Mouse (Mus musculus): ENCODE data around the gene Iqsec1. TPM values are rescaled to one million over a fixed set of nuclear protein-coding genes. Genes with fewer than 3 reads are reported as not detected.

Iqsec1 gene
- total and polyA plus RNA-seq, 3 experiments: 17.0 to 90.4 (median 83.5) TPM

GRCm38 (mm10) chr6:90829536-90829935, 158.9 kb downstream of the Iqsec1 start:
- dilution Hi-C loops (cut with MboI; ENCODE audit: extremely low pct_ligation_motif_present, extremely low pct_unique_long_range_greater_than_20kb, low sequenced_read_pairs) (no loop called here), in situ Hi-C loops (cut with MboI; ENCODE audit: low pct_ligation_motif_present, low pct_unique_long_range_greater_than_20kb, low sequenced_read_pairs) (loop anchor here (10.0 kb wide), 1 partner anchor 305 kb away; no protein-coding TSS in a partner anchor)
- H3K4me2 ChIP-seq (ENCODE audit: insufficient read depth, low read depth, poor library complexity, severe bottlenecking): no peak overlapping the region
- TF ChIP-seq TCF12 (IDR thresholded peaks at IDR 0.05; ENCODE audit: low read depth, low read length) (no peak), ZNF384 (IDR thresholded peaks at IDR 0.05; ENCODE audit: low read depth, low read length) (no peak), KAT2A (IDR thresholded peaks at IDR 0.05; ENCODE audit: insufficient replicate concordance, low read length) (no peak), ELF1 (IDR thresholded peaks at IDR 0.05; ENCODE audit: low read depth, low read length) (no peak), UBTF (IDR thresholded peaks at IDR 0.05; ENCODE audit: low read depth, low read length) (no peak), IRF4 (IDR thresholded peaks at IDR 0.05; ENCODE audit: low read depth, low read length) (no peak), GABPA (IDR thresholded peaks at IDR 0.05; ENCODE audit: insufficient replicate concordance, low read depth, low read length) (no peak), POLR2A (IDR thresholded peaks at IDR 0.05; ENCODE audit: low read depth, low read length) (no peak), CHD1 (IDR thresholded peaks at IDR 0.05; ENCODE audit: low read depth, low read length) (no peak), ZMIZ1 (IDR thresholded peaks at IDR 0.05; ENCODE audit: low read depth, low read length) (no peak), SMC3 (IDR thresholded peaks at IDR 0.05; ENCODE audit: low read depth, low read length) (no peak), JUND (conservative IDR thresholded peaks at IDR 0.05; ENCODE audit: low read depth, low read length) (no peak), MAX (IDR thresholded peaks at IDR 0.05; ENCODE audit: low read length) (no peak)
- no peaks in the 10 kb centered on the region for H3K79me2 ChIP-seq (replicated peaks; ENCODE audit: control insufficient read depth, extremely low read depth, insufficient read depth, poor library complexity, severe bottlenecking)
- H3K9me3 ChIP-seq (replicated peaks; ENCODE audit: low read length): no peaks in the 10 kb centered on the region
- H3K9ac ChIP-seq (ENCODE audit: insufficient read depth, low read depth): no peak overlapping the region
- peaks cover 42% of the 10 kb centered on the region for H3K27me3 ChIP-seq (replicated peaks)
- no peak overlapping the region for H3K4me3 ChIP-seq (replicated peaks in 1 of 3; ENCODE audit: low read depth in 2 of 3, low read length in 2 of 3, poor library complexity in 1 of 3)
- peaks cover 0 to 16% of the 10 kb centered on the region in 2 experiments; a peak in 2 of 4 replicates for H3K4me1 ChIP-seq (ENCODE audit: control insufficient read depth in 1 of 2, insufficient read depth in 2 of 2)
- no peaks in the 10 kb centered on the region for H3K36me3 ChIP-seq (replicated peaks in 1 of 2; ENCODE audit: control insufficient read depth in 1 of 2, insufficient read depth in 1 of 2, low read length in 1 of 2)
- DNase-seq (ENCODE audit: extremely low read depth): no peak
- no peak overlapping the region for H3K27ac ChIP-seq (ENCODE audit: insufficient read depth, low read depth)

DNA sequence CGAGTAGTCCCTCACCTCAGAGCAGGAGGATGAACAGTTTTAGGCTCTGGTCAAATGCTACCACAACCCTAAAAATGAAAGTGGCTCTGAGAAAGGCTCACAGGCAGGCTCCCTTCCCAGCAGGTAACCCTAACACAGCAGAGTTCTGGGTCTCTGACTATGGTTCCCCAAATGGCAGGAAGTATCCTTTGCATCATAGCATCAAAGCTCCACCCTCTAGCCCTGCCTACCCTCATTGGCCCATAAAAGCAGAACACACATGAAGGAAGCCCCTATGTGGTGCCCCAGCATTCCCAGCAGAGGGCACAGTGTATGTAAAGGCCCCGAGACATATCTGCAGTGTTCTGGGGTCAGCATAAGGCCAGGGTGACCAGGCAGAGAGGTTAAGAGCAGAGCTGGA, 163.4 kb downstream of the Iqsec1 start:
- TF ChIP-seq MAX (IDR thresholded peaks at IDR 0.05; ENCODE audit: low read length) (no peak), TBP (conservative IDR thresholded peaks at IDR 0.05; ENCODE audit: low read depth, low read length) (no peak), RAD21 (IDR thresholded peaks at IDR 0.05; ENCODE audit: low read depth, low read length) (no peak), PAX5 (IDR thresholded peaks at IDR 0.05; ENCODE audit: low read length) (no peak), E2F4 (IDR thresholded peaks at IDR 0.05; ENCODE audit: insufficient replicate concordance, low read depth, low read length) (no peak), ZNF384 (IDR thresholded peaks at IDR 0.05; ENCODE audit: low read depth, low read length) (no peak), MYC (IDR thresholded peaks at IDR 0.05; ENCODE audit: low read depth, low read length) (no peak), MXI1 (IDR thresholded peaks at IDR 0.05; ENCODE audit: low read depth, low read length) (no peak), CHD1 (IDR thresholded peaks at IDR 0.05; ENCODE audit: low read depth, low read length) (no peak), CTCF (conservative IDR thresholded peaks at IDR 0.05 in 1 of 2, IDR thresholded peaks at IDR 0.05 in 1 of 2; ENCODE audit: low read depth in 2 of 2, low read length in 2 of 2) (no peak), MAZ (IDR thresholded peaks at IDR 0.05; ENCODE audit: low read depth, low read length) (no peak), ZMIZ1 (IDR thresholded peaks at IDR 0.05; ENCODE audit: low read depth, low read length) (no peak), JUND (conservative IDR thresholded peaks at IDR 0.05; ENCODE audit: low read depth, low read length) (no peak), RCOR1 (conservative IDR thresholded peaks at IDR 0.05; ENCODE audit: low read depth, low read length) (no peak), MAFK (IDR thresholded peaks at IDR 0.05; ENCODE audit: insufficient replicate concordance, low read length) (no peak), IRF4 (IDR thresholded peaks at IDR 0.05; ENCODE audit: low read depth, low read length) (no peak), USF1 (IDR thresholded peaks at IDR 0.05; ENCODE audit: low read depth, low read length) (no peak), BHLHE40 (IDR thresholded peaks at IDR 0.05; ENCODE audit: low read depth, low read length) (no peak)
- DNase-seq (ENCODE audit: extremely low read depth): peak; percentile 41
- dilution Hi-C loops (cut with MboI; ENCODE audit: extremely low pct_ligation_motif_present, extremely low pct_unique_long_range_greater_than_20kb, low sequenced_read_pairs): no loop called here

More for the DNA sequence above, 163.4 kb downstream of the Iqsec1 start:
- H3K4me2 ChIP-seq (ENCODE audit: insufficient read depth, low read depth, poor library complexity, severe bottlenecking): peak overlapping the region; percentile 4; the same call in 1 of the 2 replicates
- H3K9me3 ChIP-seq (replicated peaks; ENCODE audit: low read length): no peaks in the 10 kb centered on the region
- H3K9ac ChIP-seq (ENCODE audit: insufficient read depth, low read depth): no peak overlapping the region
- H3K36me3 ChIP-seq (replicated peaks in 1 of 2; ENCODE audit: control insufficient read depth in 1 of 2, insufficient read depth in 1 of 2, low read length in 1 of 2): no peaks in the 10 kb centered on the region
- peaks cover 25% of the 10 kb centered on the region for H3K27me3 ChIP-seq (replicated peaks)
- H3K4me3 ChIP-seq (replicated peaks in 1 of 3; ENCODE audit: low read depth in 2 of 3, low read length in 2 of 3, poor library complexity in 1 of 3): no peak overlapping the region
- H3K4me1 ChIP-seq (ENCODE audit: control insufficient read depth in 1 of 2, insufficient read depth in 2 of 2): peaks cover 0 to 17% of the 10 kb centered on the region in 2 experiments; a peak in 2 of 4 replicates
- H3K79me2 ChIP-seq (replicated peaks; ENCODE audit: control insufficient read depth, extremely low read depth, insufficient read depth, poor library complexity, severe bottlenecking): no peaks in the 10 kb centered on the region
- no peak overlapping the region for H3K27ac ChIP-seq (ENCODE audit: insufficient read depth, low read depth)
- in situ Hi-C loops (cut with MboI; ENCODE audit: low pct_ligation_motif_present, low pct_unique_long_range_greater_than_20kb, low sequenced_read_pairs): loop anchor here (10.0 kb wide), 1 partner anchor 310 kb away; no protein-coding TSS in a partner anchor
